Mouse (Mus musculus) hindbrain, embryonic 14.5 days (tissue): Measurements from ENCODE around the gene Dtnb. TPM values are rescaled to one million over a fixed set of nuclear protein-coding genes. Genes with fewer than 3 reads are reported as not detected.

Experiments
- ATAC-seq: fragments of 200-750 bp; cut with Nextera tagmentation; 2 replicates; pipeline ENCODE4 v1.8.0; 2017; ENCODE audit warnings: moderate number of reproducible peaks, mild to moderate bottlenecking, moderate TSS enrichment, moderate library complexity; ENCODE audit not compliant: low FRiP score
- DNase-seq: peaks from one replicate; pipeline ENCODE4 v3.0.0-alpha.2; 2015; ENCODE audit warnings: low spot score
- H3K27ac ChIP-seq: fragments of 300-500 bp; sonication (generic); 2 replicates; pipeline ENCODE4 v1.5.1; 2014; ENCODE audit warnings: mild to moderate bottlenecking, moderate library complexity
- H3K27me3 ChIP-seq: fragments of 300-500 bp; sonication (generic); 2 replicates; pipeline ENCODE4 v1.6.1; 2014; ENCODE audit warnings: mild to moderate bottlenecking, low read length, mixed read lengths; ENCODE audit not compliant: control insufficient read depth, insufficient read depth
- H3K36me3 ChIP-seq: fragments of 300-500 bp; sonication (generic); replicated peaks from 2 replicates; pipeline ENCODE4 v1.6.1; 2014; ENCODE audit not compliant: control insufficient read depth, insufficient read depth
- H3K4me1 ChIP-seq: fragments of 300-500 bp; sonication (generic); replicated peaks from 2 replicates; pipeline ENCODE4 v1.6.1; 2014; ENCODE audit warnings: antibody characterized with exemption, low read length, mixed read lengths; ENCODE audit not compliant: control insufficient read depth, insufficient read depth
- H3K4me2 ChIP-seq: fragments of 300-500 bp; sonication (generic); replicated peaks from 2 replicates; pipeline ENCODE4 v1.6.1; 2014; ENCODE audit warnings: mild to moderate bottlenecking, moderate library complexity
- H3K4me3 ChIP-seq: fragments of 300-500 bp; sonication (generic); replicated peaks from 2 replicates; pipeline ENCODE4 v1.5.1; 2014; ENCODE audit warnings: mild to moderate bottlenecking, low read length
- H3K9ac ChIP-seq: fragments of 300-500 bp; sonication (generic); 2 replicates; pipeline ENCODE4 v1.6.1; 2014
- H3K9me3 ChIP-seq: fragments of 300-500 bp; sonication (generic); 2 replicates; pipeline ENCODE4 v1.6.1; 2016; ENCODE audit warnings: low read length; ENCODE audit not compliant: control insufficient read depth
- WGBS: fragments of 180-500 bp; shearing (Covaris S2); extraction: QIAGEN DNeasy Blood & Tissue Kit; methylation state at CpG from one replicate; pipeline ENCODE4 v1.1.7; 2014; 5-methylcytosine and 5-hydroxymethylcytosine counted together
- polyA plus RNA-seq: library from polyadenylated mRNA; unstranded; fragments of >200 nt; fragmentation: Nextera tagmentation; extraction: Ambion mirVana; gene quantifications from 2 replicates; pipeline ENCODE4 v1.2.1, GENCODE M21; 2014

Gene Dtnb
- polyA plus RNA-seq, 1 experiment from 2014 or later, result 58.4 TPM

GRCm38 (mm10) chr12:3780931-3781471 is 208.8 kb downstream of the Dtnb start:
- Histone ChIP-seq H3K27me3 (no peaks in the 10 kb centered on the region), H3K4me3 (no peak overlapping the region), H3K4me1 (peaks cover 46% of the 10 kb centered on the region), H3K27ac (peak overlapping the region; percentile 68), H3K9me3 (no peaks in the 10 kb centered on the region), H3K4me2 (no peak overlapping the region), H3K9ac (0 out of 2 replicates have a peak overlapping the region, but pooled peaks have one; percentile 2), H3K36me3 (no peaks in the 10 kb centered on the region)
- ATAC-seq (peak; percentile 21; the same call in 1 of the 2 replicates), DNase-seq (no peak)
- 31% methylated on average over 7 of the region's 7 CpGs for WGBS

DNA sequence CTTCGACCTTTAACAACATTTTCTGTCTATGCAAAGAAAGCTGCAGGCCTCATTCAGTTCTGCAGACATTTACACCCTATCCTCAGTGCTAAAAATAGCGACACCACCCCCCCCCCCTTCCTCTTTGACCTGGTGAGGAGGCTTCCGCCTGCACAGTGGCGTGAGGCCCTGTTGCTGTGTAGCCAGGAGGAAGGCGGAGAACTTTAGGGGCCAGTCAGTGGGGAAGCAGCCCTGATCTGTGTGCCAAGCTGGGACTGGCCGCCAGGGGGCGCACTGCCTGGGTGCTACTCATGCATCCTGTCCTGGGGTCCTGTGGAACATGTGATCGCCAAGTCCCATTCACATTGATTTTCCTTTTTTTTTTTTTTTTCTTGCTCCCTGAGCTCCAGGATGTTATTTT is 209.3 kb downstream of the Dtnb start:
- WGBS, result 16% methylated on average over 8 of the region's 8 CpGs
- H3K4me3 ChIP-seq, result no peak overlapping the region
- H3K4me1 ChIP-seq, result peaks cover 46% of the 10 kb centered on the region
- H3K36me3 ChIP-seq, result no peaks in the 10 kb centered on the region
- H3K9ac ChIP-seq, result no peak overlapping the region
- DNase-seq (peak; percentile 76), ATAC-seq (peak; percentile 53; the same call in 1 of the 2 replicates)
- no peaks in the 10 kb centered on the region for H3K27me3 ChIP-seq
- H3K4me2 ChIP-seq, result no peak overlapping the region
- H3K27ac ChIP-seq, result peak overlapping the region; percentile 68
- H3K9me3 ChIP-seq, result no peaks in the 10 kb centered on the region

DNA sequence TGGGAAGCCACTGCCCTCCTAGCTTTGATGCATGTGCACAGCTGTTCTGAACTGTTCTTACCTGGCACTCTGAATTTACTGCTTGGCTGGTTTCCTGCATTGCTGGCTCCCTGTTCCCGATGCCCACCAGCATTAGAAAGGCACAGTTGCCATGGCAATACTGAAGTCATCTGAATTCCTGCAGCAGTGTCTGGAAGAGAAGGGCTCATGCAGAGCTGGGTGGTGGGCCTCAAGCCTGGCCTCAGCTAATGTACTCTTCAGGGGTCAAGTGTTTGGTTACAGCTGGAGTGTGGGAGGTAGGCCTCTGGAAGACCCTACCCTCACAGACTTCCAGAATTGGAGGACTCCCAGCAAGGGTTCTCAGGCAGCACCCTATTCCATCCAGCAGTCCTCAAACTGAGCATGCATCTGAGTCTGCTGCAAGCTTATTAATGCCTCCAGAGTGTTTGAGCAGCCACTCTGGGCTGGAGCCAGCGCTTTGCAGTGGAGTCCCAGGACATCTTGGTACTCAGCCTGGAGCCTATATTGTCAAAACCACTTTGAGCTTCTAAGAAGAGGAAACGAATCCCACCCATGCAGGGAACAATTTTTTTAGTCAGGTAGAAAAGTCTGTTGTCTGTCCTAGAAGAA is 211.1 kb downstream of the Dtnb start:
- H3K4me1 ChIP-seq, result peaks cover 52% of the 10 kb centered on the region
- no peaks in the 10 kb centered on the region for H3K36me3 ChIP-seq
- no peaks in the 10 kb centered on the region for H3K27me3 ChIP-seq
- H3K4me2 ChIP-seq, result no peak overlapping the region
- H3K9ac ChIP-seq, result no peak overlapping the region
- ATAC-seq (peak; percentile 55; the same call in 1 of the 2 replicates), DNase-seq (peak; percentile 59)
- no peaks in the 10 kb centered on the region for H3K9me3 ChIP-seq
- H3K4me3 ChIP-seq, result no peak overlapping the region
- 43% methylated on average over 3 of the region's 3 CpGs for WGBS
- H3K27ac ChIP-seq, result peak overlapping the region; percentile 80

GRCm38 (mm10) chr12:3784258-3784657 is 212.1 kb downstream of the Dtnb start:
- Histone ChIP-seq H3K27me3 (no peaks in the 10 kb centered on the region), H3K4me3 (no peak overlapping the region), H3K27ac (no peak overlapping the region), H3K9ac (no peak overlapping the region), H3K4me1 (peaks cover 53% of the 10 kb centered on the region), H3K36me3 (no peaks in the 10 kb centered on the region), H3K4me2 (no peak overlapping the region), H3K9me3 (no peaks in the 10 kb centered on the region)
- ATAC-seq (no peak), DNase-seq (no peak)
- 47% methylated on average over 2 of the region's 2 CpGs for WGBS

GRCm38 (mm10) chr12:3784729-3785128 is 212.5 kb downstream of the Dtnb start:
- Histone ChIP-seq H3K9ac (no peak overlapping the region), H3K4me3 (no peak overlapping the region), H3K9me3 (no peaks in the 10 kb centered on the region), H3K4me1 (peaks cover 53% of the 10 kb centered on the region), H3K4me2 (no peak overlapping the region), H3K27ac (no peak overlapping the region), H3K27me3 (no peaks in the 10 kb centered on the region), H3K36me3 (no peaks in the 10 kb centered on the region)
- DNase-seq (no peak), ATAC-seq (no peak)
- WGBS, result 74% methylated on average over 4 of the region's 4 CpGs

GRCm38 (mm10) chr12:3787041-3787440 is 214.9 kb downstream of the Dtnb start:
- Histone ChIP-seq H3K27me3 (no peaks in the 10 kb centered on the region), H3K9me3 (no peaks in the 10 kb centered on the region), H3K4me1 (peaks cover 37% of the 10 kb centered on the region), H3K4me2 (no peak overlapping the region), H3K4me3 (no peak overlapping the region), H3K27ac (no peak overlapping the region), H3K36me3 (no peaks in the 10 kb centered on the region), H3K9ac (no peak overlapping the region)
- WGBS, result 32% methylated on average over 3 of the region's 3 CpGs
- DNase-seq, result no peak
- no peak for ATAC-seq

DNA sequence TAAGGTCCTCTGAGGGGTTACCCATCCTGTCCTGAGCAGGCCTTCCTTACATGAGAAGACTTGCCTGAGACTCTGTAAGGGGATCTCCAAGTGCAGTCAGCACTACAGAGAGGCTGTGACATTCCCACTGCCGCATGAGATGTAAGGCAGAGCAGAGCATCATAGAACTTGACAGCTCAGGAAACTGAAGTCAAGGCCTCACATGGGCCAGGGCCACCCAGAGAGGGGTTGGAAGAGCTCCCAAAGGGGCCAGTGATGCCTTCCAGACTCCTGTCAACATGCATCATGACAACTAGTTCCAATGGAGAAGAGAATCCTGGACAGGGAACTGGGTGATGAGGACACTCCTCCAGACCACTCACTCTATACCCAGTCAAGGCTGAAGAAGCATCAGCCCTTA is 215.4 kb downstream of the Dtnb start:
- no peaks in the 10 kb centered on the region for H3K9me3 ChIP-seq
- ATAC-seq, result no peak
- no peaks in the 10 kb centered on the region for H3K27me3 ChIP-seq
- DNase-seq, result no peak
- no peak overlapping the region for H3K4me2 ChIP-seq
- no peak overlapping the region for H3K9ac ChIP-seq
- H3K4me1 ChIP-seq, result peaks cover 32% of the 10 kb centered on the region
- H3K4me3 ChIP-seq, result no peak overlapping the region
- no peak overlapping the region for H3K27ac ChIP-seq
- 61% methylated on average over 1 of the region's 1 CpGs for WGBS
- H3K36me3 ChIP-seq, result no peaks in the 10 kb centered on the region

DNA sequence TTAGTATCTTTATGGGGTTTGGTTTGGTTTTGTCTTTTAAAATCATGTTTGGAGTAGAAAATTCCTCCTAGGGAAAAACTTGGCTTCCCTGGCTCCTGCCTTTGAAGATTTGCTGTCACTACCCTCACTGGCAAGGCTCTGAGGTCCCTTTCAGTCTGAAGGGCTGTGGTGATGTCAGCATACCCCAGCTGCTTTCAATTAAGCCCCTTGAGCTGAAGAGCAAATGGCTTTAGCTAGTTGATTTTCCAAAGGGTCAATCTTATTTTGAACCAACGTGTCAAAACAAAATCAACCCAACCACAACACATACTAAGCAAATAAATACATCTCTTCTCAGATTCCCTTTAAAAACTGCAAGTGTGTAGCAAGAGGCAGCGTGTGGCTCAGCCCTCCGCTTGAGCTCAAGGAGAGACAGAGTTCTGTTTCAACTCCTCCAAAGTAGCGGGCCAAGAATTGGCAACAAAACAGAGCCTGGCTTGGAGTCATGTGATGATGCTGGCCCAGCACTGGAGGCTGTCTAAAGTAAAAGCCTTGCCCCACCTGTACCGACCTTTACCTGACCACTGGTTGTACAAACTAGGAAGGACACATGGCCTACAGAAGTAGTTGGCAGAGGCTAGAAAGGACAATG is 216.4 kb downstream of the Dtnb start:
- Histone ChIP-seq H3K4me3 (no peak overlapping the region), H3K27ac (no peak overlapping the region), H3K4me1 (peaks cover 22% of the 10 kb centered on the region), H3K27me3 (no peaks in the 10 kb centered on the region), H3K9me3 (no peaks in the 10 kb centered on the region), H3K4me2 (no peak overlapping the region), H3K36me3 (no peaks in the 10 kb centered on the region), H3K9ac (no peak overlapping the region)
- no peak for ATAC-seq
- 70% methylated on average over 5 of the region's 5 CpGs for WGBS
- DNase-seq, result no peak

GRCm38 (mm10) chr12:3789626-3790185 is 217.5 kb downstream of the Dtnb start:
- 73% methylated on average over 5 of the region's 5 CpGs for WGBS
- no peak overlapping the region for H3K4me3 ChIP-seq
- no peak for ATAC-seq

More at GRCm38 (mm10) chr12:3789626-3790185, 217.5 kb downstream of the Dtnb start:
- Histone ChIP-seq H3K9me3 (no peaks in the 10 kb centered on the region), H3K27ac (no peak overlapping the region), H3K9ac (no peak overlapping the region), H3K4me2 (no peak overlapping the region), H3K4me1 (peaks cover 10% of the 10 kb centered on the region), H3K27me3 (no peaks in the 10 kb centered on the region), H3K36me3 (no peaks in the 10 kb centered on the region)
- DNase-seq, result no peak
